Comparison of ENCODE assay signal across 10 mouse cellular contexts in genomic region chr7:131541184-131542114, GRCm38 (mm10). TPM values are rescaled to one million over a fixed set of nuclear protein-coding genes. Genes with fewer than 3 reads are reported as not detected.
A peak's percentile ranks its signal among the peaks of the same experiment; 100 is the strongest.
DNase-seq lines count a peak whose midpoint lies in the region; ATAC-seq and TF ChIP-seq lines count a peak whose summit lies in the region.
"Had no signal": no experiment of that assay in that cellular context is flagged by ENCODE, and none has a peak within 500 bp of the region (broad histone marks: within the 10 kb centered on the region; RNA-seq: fewer than 3 reads in every experiment).

No protein-coding gene starts in this region.

- no peak for TF ChIP-seq CTCF in kidney, postnatal 0 days (IDR thresholded peaks at IDR 0.05; ENCODE audit: low read depth)
- no peak for TF ChIP-seq CTCF in small intestine, adult 2 months (IDR thresholded peaks at IDR 0.05; ENCODE audit: extremely low read depth, insufficient read length, insufficient replicate concordance, low read depth, low read length)
- TF ChIP-seq CTCF in thymus, adult 2 months (IDR thresholded peaks at IDR 0.05; ENCODE audit: borderline replicate concordance, control insufficient read depth, extremely low read depth, insufficient read depth, low read length, poor library complexity), result no peak

- no peak overlapping the region for H3K9ac ChIP-seq in kidney, postnatal 0 days (ENCODE audit: low read depth, low read length)
- no peak overlapping the region for H3K9ac ChIP-seq in embryonic facial prominence, embryonic 15.5 days
- H3K9ac ChIP-seq in limb, embryonic 12.5 days (replicated peaks), result peak overlapping the region; percentile 24; the same call in 1 of the 2 replicates

- no peak overlapping the region for H3K27ac ChIP-seq in kidney, postnatal 0 days
- no peak overlapping the region for H3K27ac ChIP-seq in embryonic facial prominence, embryonic 15.5 days (replicated peaks)
- H3K27ac ChIP-seq in limb, embryonic 12.5 days, result no peak overlapping the region
- H3K27ac ChIP-seq in small intestine, adult 2 months (ENCODE audit: insufficient read depth, low read depth, low read length), result no peak overlapping the region
- no peak overlapping the region for H3K27ac ChIP-seq in thymus, adult 2 months (ENCODE audit: control insufficient read depth, insufficient read depth, low read length)
- H3K27ac ChIP-seq: macrophage had no signal

- H3K4me3 ChIP-seq in kidney, postnatal 0 days (replicated peaks; ENCODE audit: low read depth, low read length), result peak overlapping the region; percentile 10; the same call in 1 of the 2 replicates
- H3K4me3 ChIP-seq in embryonic facial prominence, embryonic 15.5 days (replicated peaks), result peak overlapping the region; percentile 39
- H3K4me3 ChIP-seq in limb, embryonic 12.5 days (replicated peaks), result peak overlapping the region; percentile 42
- H3K4me3 ChIP-seq in small intestine, adult 2 months (ENCODE audit: low read depth, low read length), result peak overlapping the region; percentile 26; the same call in 1 of the 2 replicates
- H3K4me3 ChIP-seq in thymus, adult 2 months (ENCODE audit: control insufficient read depth, insufficient read depth, low read length), result no peak overlapping the region
- H3K4me3 ChIP-seq: erythroblast, embryonic 14.5 days had no signal

- ATAC-seq in kidney, postnatal 0 days (replicated peaks; ENCODE audit: low FRiP score, low read depth), result no peak
- ATAC-seq in embryonic facial prominence, embryonic 15.5 days (ENCODE audit: insufficient number of reproducible peaks, low FRiP score, low TSS enrichment, low read depth), result no peak
- ATAC-seq in limb, embryonic 12.5 days (ENCODE audit: insufficient number of reproducible peaks, insufficient read depth, low FRiP score, low TSS enrichment, low read depth), result no peak
- no peak for ATAC-seq in monocyte, adult 5-6 weeks (replicated peaks; ENCODE audit: insufficient number of reproducible peaks, low FRiP score, low TSS enrichment, poor library complexity, severe bottlenecking)

- H3K9me3 ChIP-seq in kidney, postnatal 0 days (replicated peaks; ENCODE audit: low read length), result no peaks in the 10 kb centered on the region
- H3K9me3 ChIP-seq in embryonic facial prominence, embryonic 15.5 days (replicated peaks), result no peaks in the 10 kb centered on the region
- no peaks in the 10 kb centered on the region for H3K9me3 ChIP-seq in limb, embryonic 12.5 days

- H3K27me3 ChIP-seq in kidney, postnatal 0 days (ENCODE audit: insufficient read depth, low read length), result peaks cover 77% of the 10 kb centered on the region
- H3K27me3 ChIP-seq in embryonic facial prominence, embryonic 15.5 days, result peaks cover 91% of the 10 kb centered on the region
- H3K27me3 ChIP-seq in limb, embryonic 12.5 days, result peaks cover 94% of the 10 kb centered on the region
- peaks cover 88% of the 10 kb centered on the region for H3K27me3 ChIP-seq in small intestine, adult 2 months (ENCODE audit: control insufficient read depth, insufficient read depth, low read length)
- H3K27me3 ChIP-seq in thymus, adult 2 months (ENCODE audit: control insufficient read depth, insufficient read depth, low read length), result peaks cover 24% of the 10 kb centered on the region

- WGBS in kidney, postnatal 0 days, result under 1% methylated on average over 41 of the region's 41 CpGs
- WGBS in embryonic facial prominence, embryonic 15.5 days, result 2% methylated on average over 41 of the region's 41 CpGs
- 1% methylated on average over 41 of the region's 41 CpGs for WGBS in limb, embryonic 12.5 days
- 4% methylated on average over 41 of the region's 41 CpGs for WGBS in small intestine, adult 2 months
- WGBS in thymus, adult 2 months, result 8% methylated on average over 41 of the region's 41 CpGs

- DNase-seq in kidney, postnatal 0 days (ENCODE audit: low spot score), result no peak
- no peak for DNase-seq in kidney, postnatal 14 days
- DNase-seq in thymus, adult 2 months, result no peak
- no peak for DNase-seq in left cerebral cortex, adult 11 months (ENCODE audit: low spot score)

- peaks cover 18% of the 10 kb centered on the region; the same call in 1 of the 2 replicates for H3K4me1 ChIP-seq in kidney, postnatal 0 days (replicated peaks; ENCODE audit: insufficient read depth, low read length)
- peaks cover 31% of the 10 kb centered on the region for H3K4me1 ChIP-seq in embryonic facial prominence, embryonic 15.5 days
- H3K4me1 ChIP-seq in limb, embryonic 12.5 days (replicated peaks), result peaks cover 31% of the 10 kb centered on the region
- H3K4me1 ChIP-seq in small intestine, adult 2 months (ENCODE audit: control insufficient read depth, insufficient read depth, insufficient read length, low read length), result peaks cover 11% of the 10 kb centered on the region
- H3K4me1 ChIP-seq in thymus, adult 2 months (replicated peaks; ENCODE audit: control insufficient read depth, insufficient read depth, low read length), result no peaks in the 10 kb centered on the region

- no peak for TF ChIP-seq POLR2A in small intestine, adult 2 months (IDR thresholded peaks at IDR 0.05; ENCODE audit: low read depth, low read length)
- no peak for TF ChIP-seq POLR2A in thymus, adult 2 months (IDR thresholded peaks at IDR 0.05; ENCODE audit: control insufficient read depth, extremely low read depth, insufficient read depth, low read length, poor library complexity)

- H3K36me3 ChIP-seq in kidney, postnatal 0 days (ENCODE audit: insufficient read depth, low read length), result no peaks in the 10 kb centered on the region
- no peaks in the 10 kb centered on the region for H3K36me3 ChIP-seq in embryonic facial prominence, embryonic 15.5 days
- H3K36me3 ChIP-seq in limb, embryonic 12.5 days, result no peaks in the 10 kb centered on the region
- H3K36me3 ChIP-seq in small intestine, adult 2 months (ENCODE audit: control insufficient read depth, insufficient read depth, low read length), result no peaks in the 10 kb centered on the region
- no peaks in the 10 kb centered on the region for H3K36me3 ChIP-seq in thymus, adult 2 months (ENCODE audit: control insufficient read depth, insufficient read depth, low read length)

- H3K4me2 ChIP-seq in kidney, postnatal 0 days (ENCODE audit: low read length), result peak overlapping the region; percentile 61; the same call in 1 of the 2 replicates
- peak overlapping the region; percentile 73 for H3K4me2 ChIP-seq in embryonic facial prominence, embryonic 15.5 days (replicated peaks)
- H3K4me2 ChIP-seq in limb, embryonic 12.5 days, result peak overlapping the region; percentile 73

RNA-seq across cellular contexts. Expression of gene Hmx3, which starts 1.2 kb away (rescaled TPM):
- 0.22 TPM in 1 of 2 replicates, not detected in the other for polyA plus RNA-seq in kidney, postnatal 0 days (2015; fragmentation: Nextera tagmentation; extraction: Ambion mirVana)
- polyA plus RNA-seq in embryonic facial prominence, embryonic 15.5 days (2015; fragmentation: Nextera tagmentation; extraction: Ambion mirVana), result not detected in 2 replicates
- polyA plus RNA-seq in limb, embryonic 12.5 days (2016; fragmentation: Nextera tagmentation; extraction: Ambion mirVana), result not detected in 2 replicates
- 2.4 and 4.6 TPM in 2 replicates for polyA plus RNA-seq in small intestine, adult 2 months (2012; rRNA removed)
- not detected in 3 replicates for total RNA-seq in monocyte, adult 5-6 weeks (2017)
- 0.75 and 1.0 TPM in 2 replicates for polyA plus RNA-seq in thymus, adult 2 months (2012; rRNA removed)
- polyA plus RNA-seq: erythroblast, embryonic 14.5 days; macrophage had no signal

RNA-seq across cellular contexts. Expression of gene Hmx2, which starts 7.1 kb away (rescaled TPM):
- polyA plus RNA-seq in kidney, postnatal 0 days (2015; fragmentation: Nextera tagmentation; extraction: Ambion mirVana), result 4.8 and 6.1 TPM in 2 replicates
- 0.24 TPM in 1 of 2 replicates, not detected in the other for polyA plus RNA-seq in embryonic facial prominence, embryonic 15.5 days (2015; fragmentation: Nextera tagmentation; extraction: Ambion mirVana)
- not detected in 2 replicates for polyA plus RNA-seq in limb, embryonic 12.5 days (2016; fragmentation: Nextera tagmentation; extraction: Ambion mirVana)
- 0.52 and 1.2 TPM in 2 replicates for polyA plus RNA-seq in small intestine, adult 2 months (2012; rRNA removed)
- total RNA-seq in monocyte, adult 5-6 weeks (2017), result not detected in 3 replicates
- 0.38 and 0.42 TPM in 2 replicates for polyA plus RNA-seq in thymus, adult 2 months (2012; rRNA removed)
- polyA plus RNA-seq: erythroblast, embryonic 14.5 days; macrophage had no signal

RNA-seq across cellular contexts. Expression of gene Bub3, which starts 18.6 kb away (rescaled TPM):
- polyA plus RNA-seq in kidney, postnatal 0 days (2015; fragmentation: Nextera tagmentation; extraction: Ambion mirVana), result 136 and 142 TPM in 2 replicates
- 177 and 189 TPM in 2 replicates for polyA plus RNA-seq in embryonic facial prominence, embryonic 15.5 days (2015; fragmentation: Nextera tagmentation; extraction: Ambion mirVana)
- polyA plus RNA-seq in limb, embryonic 12.5 days (2016; fragmentation: Nextera tagmentation; extraction: Ambion mirVana), result 250 and 258 TPM in 2 replicates
- 16.5 and 30.5 TPM in 2 replicates for polyA plus RNA-seq in small intestine, adult 2 months (2012; rRNA removed)
- total RNA-seq in monocyte, adult 5-6 weeks (2017), result 54.8 to 73.5 TPM (median 65.2 TPM) in 3 replicates
- 194 and 196 TPM in 2 replicates for polyA plus RNA-seq in thymus, adult 2 months (2012; rRNA removed)
